Mouse (Mus musculus) C2C12 (cell line): ENCODE measurements around the gene Cdk10.
"Not testable (repeated sequence)": the region's sequence is repeated elsewhere in the genome, so short reads cannot be mapped to it uniquely, and the experiment has no call there.

Experiments used
- CEBPB ChIP-seq: IDR thresholded peaks from one replicate; pipeline ENCODE4 v1.6.1; 2011; ENCODE audit warnings: low read depth, mild to moderate bottlenecking, control low read depth, moderate library complexity
- CTCF ChIP-seq: IDR thresholded peaks from one replicate; pipeline ENCODE4 v1.5.1; 2011; ENCODE audit not compliant: control insufficient read depth, insufficient read depth, insufficient read length
- MAX ChIP-seq: IDR thresholded peaks from one replicate; pipeline ENCODE4 v1.6.1; 2011; ENCODE audit warnings: mild to moderate bottlenecking, control low read depth
- MYOD1 ChIP-seq: IDR thresholded peaks from one replicate; pipeline ENCODE4 v1.6.1; 2011; ENCODE audit warnings: low read depth; ENCODE audit not compliant: control insufficient read depth, insufficient read length
- MYOG ChIP-seq: IDR thresholded peaks from one replicate; pipeline ENCODE4 v1.6.1; 2011; ENCODE audit not compliant: control insufficient read depth, insufficient read length; ENCODE audit errors: extremely low read depth
- USF1 ChIP-seq: IDR thresholded peaks from one replicate; pipeline ENCODE4 v1.6.1; 2011; ENCODE audit warnings: low read depth, mild to moderate bottlenecking, control low read depth, moderate library complexity

DNA sequence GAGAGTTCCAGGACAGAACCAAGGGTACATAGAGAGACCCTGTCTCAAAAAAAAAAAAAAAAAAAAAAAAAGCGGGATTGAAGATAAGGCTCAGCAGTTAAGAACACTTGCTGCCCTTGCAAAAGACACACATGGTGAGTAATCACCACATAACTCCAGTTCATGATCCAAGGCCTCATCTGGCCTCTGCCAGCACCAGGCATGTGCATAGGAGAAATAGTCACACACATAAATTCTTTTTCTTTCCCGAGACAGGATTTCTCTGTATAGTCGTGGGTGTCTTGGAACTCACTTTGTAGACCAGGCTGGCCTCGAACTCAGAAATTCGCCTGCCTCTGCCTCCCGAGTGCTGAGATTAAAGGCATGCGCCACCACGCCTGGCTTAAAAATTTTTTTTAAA is 33.0 kb downstream of the Cdk10 start:
- TF ChIP-seq CTCF, MYOD1, USF1, MAX, MYOG, CEBPB: not testable (repeated sequence)
